Mouse (Mus musculus) megakaryocyte-erythroid progenitor cell, adult 5-6 weeks (primary cell): Measurements from ENCODE around the gene 2810459M11Rik. TPM values are rescaled to one million over a fixed set of nuclear protein-coding genes. Genes with fewer than 3 reads are reported as not detected.

Experiments used
- ATAC-seq: replicated peaks from 2 replicates; pipeline ENCODE4 v1.8.0; 2016; ENCODE audit warnings: mild to moderate bottlenecking, inconsistent platforms; ENCODE audit not compliant: severe bottlenecking, poor library complexity, low FRiP score, low TSS enrichment
- total RNA-seq, 2 experiments: library from RNA; stranded (forward) in 1 of 2; stranded (reverse) in 1 of 2; fragments of 200-1000, 215-1000 nt in 1 of 2; fragments of >200 nt in 1 of 2; fragmentation: Nextera tagmentation in 1 of 2; gene quantifications; 2 replicates each; pipeline ENCODE4 v1.2.3; 2014 to 2017

2810459M11Rik gene
- total RNA-seq, 2 experiments from 2014 or later = not detected

GRCm38 (mm10) chr1:86048231-86048630 is 2.6 kb downstream of the 2810459M11Rik start:
- ATAC-seq = 0 out of 2 replicates have a peak, but pooled peaks have one; percentile 12

- no peak for ATAC-seq
Observed at GRCm38 (mm10) chr1:86048744-86049143, 3.1 kb downstream of the 2810459M11Rik start.

GRCm38 (mm10) chr1:86053198-86053921 is 7.7 kb downstream of the 2810459M11Rik start:
- no peak for ATAC-seq

DNA sequence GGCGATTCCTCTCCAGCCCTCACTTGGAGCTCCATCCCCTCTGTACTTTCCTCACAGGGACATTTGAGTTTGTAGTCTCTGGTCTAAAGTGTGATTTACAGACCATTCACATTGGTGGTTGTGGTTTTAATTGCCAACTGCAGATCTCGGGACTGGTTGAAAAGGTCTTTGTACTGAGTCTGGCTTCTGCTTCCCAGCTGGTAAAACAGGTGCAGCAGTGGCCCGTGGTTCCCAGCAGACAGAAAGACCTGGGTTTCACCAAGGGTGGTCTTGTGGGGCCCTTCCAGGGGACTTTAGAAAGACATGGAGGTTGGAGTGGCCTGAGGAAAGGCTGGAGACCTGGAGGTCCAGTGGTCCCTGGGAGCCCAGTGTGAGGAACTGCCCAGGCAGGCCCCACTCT is 9.3 kb downstream of the 2810459M11Rik start:
- no peak for ATAC-seq

DNA sequence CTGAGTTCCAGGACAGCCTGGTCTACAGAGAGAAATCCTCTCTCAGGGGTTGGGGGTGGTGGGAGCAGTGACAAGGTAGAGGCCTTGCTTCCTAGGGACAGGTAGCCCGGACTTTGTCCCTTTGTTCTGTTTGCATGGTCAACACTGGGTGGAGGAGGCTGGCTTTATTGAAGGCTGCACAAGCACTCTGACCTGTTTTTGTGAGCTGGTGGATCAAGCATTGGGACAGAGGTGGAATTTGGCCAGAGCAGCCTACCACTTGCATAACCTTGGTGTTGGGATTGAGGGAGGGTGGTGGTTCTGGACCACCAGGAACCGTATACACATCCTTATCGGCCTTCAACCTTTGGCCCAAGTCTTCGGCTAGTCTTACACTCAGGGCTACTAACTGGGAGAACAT is 10.6 kb downstream of the 2810459M11Rik start:
- ATAC-seq = no peak

DNA sequence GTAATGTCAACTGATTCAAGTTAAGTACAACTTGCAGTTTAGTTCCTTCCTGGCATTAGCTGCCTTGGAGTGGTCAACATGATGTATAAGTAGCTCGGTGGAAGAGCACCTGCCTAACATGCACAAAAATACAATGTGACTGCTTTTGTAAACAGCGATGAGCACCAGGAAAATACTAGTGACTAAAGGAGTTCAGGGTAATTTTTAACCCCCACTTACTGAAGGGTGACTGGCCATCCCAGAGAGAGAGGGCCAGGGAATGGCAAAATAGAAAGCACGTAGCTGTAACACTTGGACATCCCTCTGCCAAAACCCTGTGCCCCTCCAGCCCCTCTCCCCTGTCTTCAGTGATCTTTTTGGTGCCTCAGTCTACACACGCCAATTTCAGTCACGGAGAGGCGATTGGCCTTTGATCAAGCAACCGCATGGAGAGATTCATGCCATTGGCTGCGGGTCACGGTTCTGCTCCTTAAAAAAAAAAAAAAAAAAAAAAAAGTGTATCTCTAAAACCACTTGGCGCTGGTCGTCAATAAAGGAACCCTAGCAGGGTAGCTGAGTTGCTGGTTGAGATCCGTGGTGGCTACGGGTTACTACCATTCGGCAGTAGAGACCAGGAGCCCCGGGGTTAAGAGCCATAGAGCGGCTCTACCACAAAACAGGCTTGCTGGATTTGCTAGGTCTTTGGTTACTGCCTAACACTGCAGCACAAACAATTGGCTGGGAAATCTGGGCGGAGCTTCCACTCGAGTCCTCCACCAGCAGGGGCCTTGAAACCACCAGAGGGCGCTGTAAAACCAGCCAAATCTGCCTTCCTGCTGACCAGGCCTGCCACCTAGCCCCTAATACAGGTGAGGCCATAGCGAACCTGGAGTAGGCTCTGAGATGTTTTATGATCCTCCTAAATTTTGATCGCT is 13.4 kb downstream of the 2810459M11Rik start:
- peak; percentile 96 for ATAC-seq

- ATAC-seq = no peak
Observed at GRCm38 (mm10) chr1:86062523-86062922, 16.9 kb downstream of the 2810459M11Rik start.

GRCm38 (mm10) chr1:86064271-86064991 is 18.8 kb downstream of the 2810459M11Rik start, which contains the start of gene Psmd1:
Psmd1 (plus strand) TSS chr1:86064387.
- peak; percentile 78 for ATAC-seq

- ATAC-seq = no peak
Observed at GRCm38 (mm10) chr1:86076565-86076964, 30.9 kb downstream of the 2810459M11Rik start.

DNA sequence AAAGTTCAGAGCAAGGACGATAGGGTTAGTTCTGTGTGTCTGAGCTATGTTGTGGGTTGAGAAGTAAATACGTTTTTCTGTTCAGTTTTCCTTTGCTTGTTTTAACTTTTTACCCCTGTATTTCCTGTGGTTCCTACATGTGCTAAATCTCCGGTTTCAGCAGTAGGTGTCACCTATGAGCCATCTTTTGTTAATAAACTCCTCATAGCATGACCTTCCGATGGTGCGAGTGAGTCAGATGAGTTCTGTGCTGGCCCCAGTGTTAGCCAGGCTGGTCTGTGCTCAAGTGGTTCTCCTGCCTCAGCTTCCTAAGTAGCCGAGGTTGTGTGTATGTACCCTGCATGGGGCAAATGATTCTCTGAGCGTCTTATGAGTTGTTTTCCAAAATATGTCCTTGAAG is 48.8 kb downstream of the 2810459M11Rik start:
- no peak for ATAC-seq

- ATAC-seq = no peak
Observed at GRCm38 (mm10) chr1:86105054-86105453, 59.4 kb downstream of the 2810459M11Rik start.

Other genes starting within 250 kb of the 2810459M11Rik start
- 10.8 and 12.3 TPM in 2 replicates for gene Itm2c, start 151.6 kb upstream of the 2810459M11Rik start, total RNA-seq (2014; fragmentation: Nextera tagmentation)
- 17.6 and 23.6 TPM in 2 replicates for gene Itm2c, start 151.6 kb upstream of the 2810459M11Rik start, total RNA-seq (2017)
- not detected in 2 replicates for gene 4933407L21Rik, start 117.4 kb upstream of the 2810459M11Rik start, total RNA-seq (2014; fragmentation: Nextera tagmentation)
- not detected in 2 replicates for gene 4933407L21Rik, start 117.4 kb upstream of the 2810459M11Rik start, total RNA-seq (2017)
- 0.72 TPM in 1 of 2 replicates, not detected in the other for gene Gpr55, start 84.9 kb upstream of the 2810459M11Rik start, total RNA-seq (2014; fragmentation: Nextera tagmentation)
- not detected in 2 replicates for gene Gpr55, start 84.9 kb upstream of the 2810459M11Rik start, total RNA-seq (2017)
- not detected in 2 replicates for gene Spata3, start 29.0 kb upstream of the 2810459M11Rik start, total RNA-seq (2014; fragmentation: Nextera tagmentation)
- not detected in 2 replicates for gene Spata3, start 29.0 kb upstream of the 2810459M11Rik start, total RNA-seq (2017)
- 107 and 120 TPM in 2 replicates for gene Psmd1, start 18.5 kb downstream of the 2810459M11Rik start, total RNA-seq (2014; fragmentation: Nextera tagmentation)
- gene Psmd1, start 18.5 kb downstream of the 2810459M11Rik start, total RNA-seq (2017) = 198 and 214 TPM in 2 replicates
- not detected in 2 replicates for gene Htr2b, start 66.1 kb downstream of the 2810459M11Rik start, total RNA-seq (2014; fragmentation: Nextera tagmentation)
- not detected in 2 replicates for gene Htr2b, start 66.1 kb downstream of the 2810459M11Rik start, total RNA-seq (2017)
- 0.46 and 4.8 TPM in 2 replicates for gene Gm21972, start 87.8 kb downstream of the 2810459M11Rik start, total RNA-seq (2014; fragmentation: Nextera tagmentation)
- 12.3 and 36.2 TPM in 2 replicates for gene Gm21972, start 87.8 kb downstream of the 2810459M11Rik start, total RNA-seq (2017)
- gene Armc9, start 108.9 kb downstream of the 2810459M11Rik start, total RNA-seq (2014; fragmentation: Nextera tagmentation) = 25.4 and 25.8 TPM in 2 replicates
- gene Armc9, start 108.9 kb downstream of the 2810459M11Rik start, total RNA-seq (2017) = 8.8 and 17.1 TPM in 2 replicates